Mouse (Mus musculus) intestine, embryonic 14.5 days (tissue): Measurements from ENCODE around the gene Zp3r. TPM values are rescaled to one million over a fixed set of nuclear protein-coding genes. Genes with fewer than 3 reads are reported as not detected.

Source experiments
- ATAC-seq: fragments of 200-750 bp; cut with Nextera tagmentation; replicated peaks from 2 replicates; pipeline ENCODE4 v1.8.0; 2017; ENCODE audit warnings: low read depth, moderate number of reproducible peaks, moderate TSS enrichment, moderate library complexity; ENCODE audit not compliant: low FRiP score, low TSS enrichment
- DNase-seq: peaks from one replicate; pipeline ENCODE4 v3.0.0-alpha.2; 2018; ENCODE audit warnings: low spot score
- H3K27ac ChIP-seq: fragments of 300-500 bp; sonication (generic); 2 replicates; pipeline ENCODE4 v1.5.1; 2014; ENCODE audit warnings: low read depth, mild to moderate bottlenecking, control low read depth
- H3K27me3 ChIP-seq: fragments of 300-500 bp; sonication (generic); replicated peaks from 2 replicates; pipeline ENCODE4 v1.6.1; 2014; ENCODE audit warnings: low read length, control low read depth; ENCODE audit not compliant: control insufficient read depth, insufficient read depth
- H3K36me3 ChIP-seq: fragments of 300-500 bp; sonication (generic); 2 replicates; pipeline ENCODE4 v1.6.1; 2014; ENCODE audit warnings: low read length, control low read depth; ENCODE audit not compliant: control insufficient read depth, insufficient read depth
- H3K4me1 ChIP-seq: fragments of 300-500 bp; sonication (generic); replicated peaks from 2 replicates; pipeline ENCODE4 v1.6.1; 2014; ENCODE audit warnings: low read length, control low read depth, mixed read lengths; ENCODE audit not compliant: control insufficient read depth, insufficient read depth
- H3K4me2 ChIP-seq: fragments of 300-500 bp; sonication (generic); 2 replicates; pipeline ENCODE4 v1.6.1; 2014; ENCODE audit warnings: low read length
- H3K4me3 ChIP-seq: fragments of 300-500 bp; sonication (generic); 2 replicates; pipeline ENCODE4 v1.5.1; 2014; ENCODE audit warnings: low read depth, low read length, control low read depth, mixed read lengths
- H3K9ac ChIP-seq: fragments of 300-500 bp; sonication (generic); 2 replicates; pipeline ENCODE4 v1.6.1; 2014; ENCODE audit warnings: mild to moderate bottlenecking, low read length
- H3K9me3 ChIP-seq: fragments of 300-500 bp; sonication (generic); 2 replicates; pipeline ENCODE4 v1.6.1; 2016; ENCODE audit warnings: low read length, control low read depth; ENCODE audit not compliant: control insufficient read depth
- WGBS: fragments of 180-500 bp; shearing (Covaris S2); extraction: QIAGEN DNeasy Blood & Tissue Kit; methylation state at CpG from one replicate; pipeline ENCODE4 v1.1.7; 2014; 5-methylcytosine and 5-hydroxymethylcytosine counted together
- polyA plus RNA-seq: library from polyadenylated mRNA; unstranded; fragments of >200 nt; fragmentation: Nextera tagmentation; extraction: Ambion mirVana; gene quantifications from 2 replicates; pipeline ENCODE4 v1.2.1, GENCODE M21; 2014

The Zp3r gene
- polyA plus RNA-seq, 1 experiment from 2014 or later = 0.12 TPM

DNA sequence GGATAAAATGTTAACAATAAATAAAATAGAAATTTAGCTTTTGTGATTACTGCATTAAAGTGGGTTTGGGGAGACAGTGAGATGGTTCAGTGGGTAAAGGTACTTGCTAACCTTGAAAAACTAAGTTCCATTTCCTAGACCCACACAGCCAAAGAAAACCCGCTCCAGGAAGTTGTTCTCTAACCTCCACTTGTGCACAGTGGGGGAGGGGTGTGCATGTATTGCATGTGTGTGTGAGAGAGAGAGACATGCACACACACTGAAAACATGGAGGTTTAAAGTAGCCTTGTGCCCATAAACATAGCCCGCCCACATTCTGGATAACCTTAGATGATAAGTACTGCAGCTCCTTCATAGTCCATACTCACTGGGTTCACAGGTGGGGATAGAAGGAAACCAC is 33.1 kb downstream of the Zp3r start:
- 85% methylated on average over 2 of the region's 2 CpGs for WGBS
- Histone ChIP-seq H3K27ac (no peak overlapping the region), H3K4me1 (0 out of 2 replicates have a peak, but pooled peaks cover 3% of the 10 kb centered on the region), H3K4me2 (no peak overlapping the region), H3K9me3 (no peaks in the 10 kb centered on the region), H3K4me3 (no peak overlapping the region), H3K36me3 (no peaks in the 10 kb centered on the region), H3K27me3 (no peaks in the 10 kb centered on the region), H3K9ac (no peak overlapping the region)
- no peak for ATAC-seq
- no peak for DNase-seq

DNA sequence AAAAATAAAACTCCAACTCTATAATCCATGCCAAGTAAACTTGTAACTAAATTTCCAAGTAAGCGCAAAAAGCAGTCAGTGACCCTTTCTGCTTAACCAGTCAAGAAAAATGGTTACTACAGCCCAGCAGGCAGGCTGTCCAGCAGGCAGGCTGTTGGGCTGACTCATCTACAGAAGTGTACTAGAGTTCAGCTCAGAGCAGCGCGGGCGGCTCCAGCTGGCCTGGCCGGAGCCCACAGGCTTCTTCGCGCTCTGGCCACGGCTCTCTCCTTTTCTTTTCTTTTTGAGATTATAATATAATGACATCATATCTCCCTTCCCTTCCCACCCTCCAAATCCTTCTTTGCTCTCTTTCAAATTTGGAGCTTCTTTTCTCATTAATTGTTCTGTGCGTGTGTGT is 40.8 kb downstream of the Zp3r start:
- ATAC-seq (no peak), DNase-seq (no peak)
- 78% methylated on average over 9 of the region's 9 CpGs for WGBS
- no peak overlapping the region for H3K9ac ChIP-seq
- no peak overlapping the region for H3K27ac ChIP-seq
- H3K36me3 ChIP-seq = no peaks in the 10 kb centered on the region
- no peaks in the 10 kb centered on the region for H3K9me3 ChIP-seq
- no peak overlapping the region for H3K4me2 ChIP-seq
- H3K4me3 ChIP-seq = no peak overlapping the region
- H3K4me1 ChIP-seq = 0 out of 2 replicates have a peak, but pooled peaks cover 3% of the 10 kb centered on the region
- H3K27me3 ChIP-seq = no peaks in the 10 kb centered on the region

DNA sequence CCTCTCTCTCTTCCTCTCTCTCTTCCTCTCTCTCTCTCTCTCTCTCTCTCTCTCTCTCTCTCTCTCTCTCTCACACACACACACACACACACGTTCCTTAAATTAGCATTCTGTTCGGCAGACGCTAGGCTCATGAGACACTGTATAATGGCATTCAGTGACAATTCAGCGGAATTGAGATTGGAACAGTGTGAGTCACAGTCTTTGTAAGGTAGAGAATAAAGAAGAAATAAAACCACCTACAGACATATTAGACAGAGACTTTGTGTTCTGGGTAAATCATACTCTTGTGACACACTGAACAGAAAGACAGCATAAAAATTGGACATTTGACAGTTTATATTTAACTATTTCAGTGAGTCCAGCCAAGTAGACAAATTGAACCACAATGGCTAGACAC is 53.0 kb downstream of the Zp3r start:
- WGBS = 72% methylated on average over 4 of the region's 4 CpGs
- no peaks in the 10 kb centered on the region for H3K36me3 ChIP-seq
- H3K4me3 ChIP-seq = no peak overlapping the region
- H3K4me2 ChIP-seq = no peak overlapping the region
- H3K4me1 ChIP-seq = no peaks in the 10 kb centered on the region
- H3K27ac ChIP-seq = no peak overlapping the region
- no peak overlapping the region for H3K9ac ChIP-seq
- DNase-seq (no peak), ATAC-seq (no peak)
- H3K27me3 ChIP-seq = no peaks in the 10 kb centered on the region
- H3K9me3 ChIP-seq = no peaks in the 10 kb centered on the region

DNA sequence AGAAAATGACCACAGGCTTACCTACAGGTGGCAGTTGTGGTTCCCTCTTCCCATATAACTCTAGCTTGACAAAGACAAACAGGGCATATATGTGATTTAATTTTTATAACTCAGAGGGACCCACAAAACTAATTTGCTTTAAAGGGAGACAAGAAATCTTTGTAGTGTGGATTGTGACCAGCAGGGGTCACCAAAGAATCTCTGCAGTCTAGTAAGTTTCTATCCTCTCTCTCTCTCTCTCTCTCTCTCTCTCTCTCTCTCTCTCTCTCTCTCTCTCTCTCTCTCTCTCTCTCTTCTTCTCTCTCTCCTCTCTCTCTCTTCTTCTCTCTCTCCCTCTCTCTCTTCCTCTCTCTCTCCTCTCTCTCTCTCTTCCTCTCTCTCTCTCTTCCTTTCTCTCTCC is 53.5 kb downstream of the Zp3r start:
- Histone ChIP-seq H3K9me3 (no peaks in the 10 kb centered on the region), H3K4me3 (no peak overlapping the region), H3K27ac (no peak overlapping the region), H3K27me3 (no peaks in the 10 kb centered on the region), H3K4me2 (no peak overlapping the region), H3K4me1 (no peaks in the 10 kb centered on the region), H3K9ac (no peak overlapping the region), H3K36me3 (no peaks in the 10 kb centered on the region)
- ATAC-seq (no peak), DNase-seq (peak; percentile 65)

DNA sequence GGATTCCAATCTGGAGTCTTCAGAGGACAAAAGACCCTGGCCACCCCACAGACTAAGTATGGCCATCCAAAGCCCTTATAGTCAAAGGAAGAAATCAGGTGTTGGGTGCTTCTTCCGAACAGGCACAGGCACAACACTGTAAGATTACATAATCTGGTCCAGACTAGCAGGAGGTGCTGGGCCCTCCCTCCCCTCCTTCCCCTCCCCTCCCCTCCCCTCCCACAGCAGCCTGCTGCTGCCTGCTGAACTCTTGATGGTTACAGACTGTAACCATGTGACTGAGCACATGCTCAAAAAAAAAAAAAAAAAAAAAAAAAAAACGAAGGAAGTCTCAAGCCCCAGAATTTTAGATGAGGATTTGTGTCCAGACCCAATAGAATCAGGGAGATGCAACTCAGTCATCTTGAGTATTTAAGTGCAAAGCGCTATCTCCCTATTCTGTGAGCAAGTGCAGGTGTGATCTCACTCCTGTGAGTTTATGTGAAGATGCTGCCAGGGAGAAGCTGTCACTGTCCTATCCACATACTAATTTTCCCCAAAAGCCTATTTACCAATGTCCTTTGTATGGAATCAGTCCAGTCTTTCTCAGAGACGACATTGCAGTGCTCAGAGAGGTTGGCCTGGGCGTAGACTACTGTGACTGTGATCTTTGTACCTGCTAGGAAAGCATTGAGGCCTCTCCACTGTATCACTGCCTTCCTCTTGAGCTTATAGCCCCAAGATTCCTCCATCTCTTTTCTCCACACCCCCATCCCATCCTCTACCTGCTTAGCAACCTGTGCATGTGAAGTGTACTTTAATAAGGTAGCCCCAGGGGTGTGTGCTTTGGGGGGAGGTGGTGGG is 77.8 kb downstream of the Zp3r start:
- H3K27me3 ChIP-seq = no peaks in the 10 kb centered on the region
- H3K4me1 ChIP-seq = no peaks in the 10 kb centered on the region
- DNase-seq (no peak), ATAC-seq (no peak)
- H3K4me3 ChIP-seq = no peak overlapping the region
- no peaks in the 10 kb centered on the region for H3K9me3 ChIP-seq
- H3K4me2 ChIP-seq = no peak overlapping the region
- H3K9ac ChIP-seq = no peak overlapping the region
- no peak overlapping the region for H3K27ac ChIP-seq
- H3K36me3 ChIP-seq = no peaks in the 10 kb centered on the region
- WGBS = 61% methylated on average over 5 of the region's 5 CpGs

DNA sequence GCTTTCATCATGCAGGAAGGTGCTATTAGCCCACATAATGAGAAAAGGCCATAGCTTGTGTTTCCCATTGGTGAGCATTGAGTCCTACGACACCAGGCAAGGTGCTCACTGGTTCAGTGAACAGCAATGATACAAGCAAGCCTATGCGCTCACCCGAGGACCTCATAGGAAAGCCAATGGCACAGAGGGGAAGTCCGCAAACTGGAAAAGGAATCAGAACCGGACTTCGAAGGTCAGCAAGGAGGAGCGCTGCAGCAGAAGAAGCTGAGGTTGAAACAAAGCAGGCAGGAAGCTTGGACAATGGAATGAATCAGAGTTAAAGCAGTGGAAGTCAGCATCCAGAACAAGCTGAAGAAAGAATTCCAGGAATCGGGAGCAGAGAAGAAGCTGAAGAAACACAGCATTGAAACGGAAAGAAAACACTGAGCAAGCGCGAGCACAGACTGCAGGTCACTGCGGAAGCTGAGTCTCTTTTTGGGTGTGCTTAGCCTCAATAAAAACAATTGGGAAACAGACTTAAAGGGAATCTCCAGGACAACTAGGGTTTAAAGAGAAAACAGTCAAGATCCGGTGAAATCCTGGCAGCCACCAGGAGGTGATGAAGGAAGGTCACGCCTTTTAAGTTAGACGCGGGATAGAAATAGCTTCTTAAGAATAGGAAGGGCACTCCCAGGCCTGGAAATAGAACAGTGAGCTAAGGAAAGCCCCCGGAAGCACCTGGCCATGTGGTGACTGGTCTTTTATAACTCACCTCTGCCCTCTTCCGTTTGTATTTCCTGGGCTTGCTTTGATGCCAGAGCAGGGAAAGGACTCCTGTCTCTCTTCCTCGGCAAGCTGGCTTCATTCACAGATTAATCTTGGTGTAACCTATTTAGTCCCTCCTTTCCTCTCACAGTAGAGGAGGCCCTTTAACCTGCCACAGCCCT is 78.9 kb downstream of the Zp3r start:
- ATAC-seq = no peak
- 60% methylated on average over 19 of the region's 19 CpGs for WGBS
- H3K4me2 ChIP-seq = no peak overlapping the region
- H3K9me3 ChIP-seq = no peaks in the 10 kb centered on the region
- no peak for DNase-seq
- H3K9ac ChIP-seq = no peak overlapping the region
- H3K4me3 ChIP-seq = no peak overlapping the region
- H3K36me3 ChIP-seq = no peaks in the 10 kb centered on the region
- H3K27ac ChIP-seq = no peak overlapping the region
- no peaks in the 10 kb centered on the region for H3K27me3 ChIP-seq
- no peaks in the 10 kb centered on the region for H3K4me1 ChIP-seq

DNA sequence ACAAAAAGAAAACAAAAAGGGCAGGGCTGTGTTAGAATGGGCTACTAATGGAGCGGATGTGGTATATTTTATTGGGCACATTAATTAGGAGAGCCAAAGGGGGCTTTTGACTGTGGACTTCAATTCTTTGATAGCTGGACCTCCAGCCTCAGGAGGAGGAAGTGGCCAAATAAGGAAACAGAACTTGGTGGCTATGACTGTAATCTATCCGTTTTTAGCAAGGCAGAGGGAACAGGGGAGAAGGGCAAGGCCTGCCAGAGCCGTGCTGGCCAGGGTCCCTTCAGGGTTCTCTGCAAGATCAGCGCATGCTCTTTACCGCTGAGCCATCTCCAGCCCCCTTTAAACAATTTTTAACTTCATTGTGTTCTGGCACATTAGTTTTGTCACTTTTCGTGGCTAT is 79.7 kb downstream of the Zp3r start:
- H3K4me1 ChIP-seq = no peaks in the 10 kb centered on the region
- no peak overlapping the region for H3K9ac ChIP-seq
- no peaks in the 10 kb centered on the region for H3K9me3 ChIP-seq
- no peaks in the 10 kb centered on the region for H3K27me3 ChIP-seq
- DNase-seq (no peak), ATAC-seq (no peak)
- no peak overlapping the region for H3K4me3 ChIP-seq
- no peak overlapping the region for H3K4me2 ChIP-seq
- H3K27ac ChIP-seq = no peak overlapping the region
- 73% methylated on average over 6 of the region's 6 CpGs for WGBS
- H3K36me3 ChIP-seq = no peaks in the 10 kb centered on the region

DNA sequence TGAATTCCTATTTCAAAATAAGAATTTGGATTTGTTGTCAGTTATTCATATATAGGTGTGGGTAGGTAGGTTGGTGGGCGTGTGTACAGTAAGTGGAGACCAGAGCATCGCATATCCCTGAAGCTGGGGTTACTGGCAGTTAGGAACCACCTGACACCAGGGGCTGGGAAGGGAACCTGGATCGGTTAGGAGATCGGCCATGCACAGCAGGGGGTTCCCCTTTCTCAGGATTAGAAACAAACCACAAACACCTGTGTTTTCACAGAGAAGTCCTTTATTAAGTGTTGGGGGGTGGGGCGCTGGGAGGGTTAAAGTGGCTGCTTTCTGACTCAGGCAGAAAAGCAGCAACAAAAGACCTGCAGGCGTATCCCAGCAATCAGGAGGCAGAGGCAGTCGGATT is 80.3 kb downstream of the Zp3r start:
- Histone ChIP-seq H3K9ac (no peak overlapping the region), H3K9me3 (no peaks in the 10 kb centered on the region), H3K27me3 (no peaks in the 10 kb centered on the region), H3K4me2 (no peak overlapping the region), H3K4me1 (no peaks in the 10 kb centered on the region), H3K27ac (no peak overlapping the region), H3K4me3 (no peak overlapping the region), H3K36me3 (no peaks in the 10 kb centered on the region)
- DNase-seq (no peak), ATAC-seq (no peak)
- WGBS = 81% methylated on average over 7 of the region's 7 CpGs
